Mouse (Mus musculus) c-Kit-positive CD71-negative TER-119-negative erythroid progenitor cells, embryonic 14.5 days (primary cell): ENCODE measurements at regions not wholly inside any gene's neighbourhood (a gene's known extent, or its start where the extent isn't known, plus 50 kb on each side); places are given as distances from the start of the nearest gene placed in this dataset.

Experiments
- DNase-seq: peaks from one replicate; pipeline ENCODE4 v3.0.0-alpha.2; 2013; ENCODE audit warnings: low read depth

DNA sequence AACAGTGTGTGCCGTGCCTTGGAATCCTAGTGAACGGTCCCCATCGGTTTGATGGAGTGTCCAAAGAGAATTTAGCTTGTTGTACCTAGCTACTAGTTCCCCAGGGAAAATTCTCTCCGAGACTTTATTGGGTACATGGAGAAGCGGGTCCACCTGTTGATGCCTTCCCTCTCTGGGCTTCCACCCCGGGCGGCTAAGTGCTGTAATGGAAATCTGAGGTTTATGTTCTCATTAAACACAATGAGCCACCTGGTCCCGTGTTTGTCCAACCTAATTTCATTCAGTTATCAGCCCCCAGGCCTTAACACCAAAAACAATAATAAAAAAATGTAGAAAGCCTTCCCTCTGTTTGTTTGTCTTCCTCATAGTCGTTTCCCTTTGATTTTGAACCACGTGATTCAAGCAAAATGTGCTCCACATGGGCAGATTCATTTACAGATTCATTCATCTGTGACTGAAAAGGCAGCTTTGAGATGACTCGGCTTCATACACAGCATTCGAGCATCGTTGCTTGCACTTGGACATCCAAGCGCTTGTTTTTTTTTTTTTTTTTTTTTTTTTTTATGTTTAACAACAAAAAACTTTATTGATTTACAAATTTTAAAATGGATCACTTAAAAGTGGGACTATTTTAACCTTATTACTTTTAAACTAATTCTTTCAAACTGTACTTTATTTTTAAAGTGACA is 84.5 kb upstream of the Smim23 start:
- no peak for DNase-seq

DNA sequence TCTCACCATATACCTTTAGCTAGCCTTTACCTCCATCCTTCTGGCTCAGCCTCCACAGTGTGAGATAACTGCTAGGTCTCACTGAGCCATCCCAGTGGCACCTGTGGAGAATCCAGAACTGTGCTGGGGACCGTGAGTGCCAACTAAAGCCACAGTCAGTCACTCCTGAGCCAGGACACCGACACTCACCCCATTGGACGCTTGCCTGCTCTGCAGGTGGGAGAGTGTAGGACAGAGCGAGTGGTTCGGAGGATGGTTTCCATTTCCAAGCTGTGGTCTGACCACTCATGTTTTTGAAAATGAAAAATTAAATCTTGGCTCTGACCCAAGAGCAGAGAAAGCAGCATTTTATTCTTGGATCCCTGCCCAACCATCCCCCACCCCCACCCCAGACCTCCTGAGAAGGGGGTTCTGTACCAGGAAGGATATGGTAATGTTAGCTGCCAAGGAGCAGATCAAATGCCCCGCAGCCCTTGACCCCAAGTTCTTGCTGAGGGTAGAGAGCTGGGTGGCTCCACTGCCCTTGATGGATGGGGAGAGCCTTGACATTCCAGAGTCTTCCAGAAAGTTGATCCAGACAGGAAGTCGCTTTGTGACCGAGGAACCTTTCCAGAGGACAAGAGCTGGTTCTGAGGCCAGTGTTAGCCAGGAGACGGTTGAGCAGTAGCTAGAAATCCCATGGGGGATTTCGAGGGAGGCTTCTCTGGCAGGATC is 83.3 kb upstream of the Smim23 start:
- no peak for DNase-seq

DNA sequence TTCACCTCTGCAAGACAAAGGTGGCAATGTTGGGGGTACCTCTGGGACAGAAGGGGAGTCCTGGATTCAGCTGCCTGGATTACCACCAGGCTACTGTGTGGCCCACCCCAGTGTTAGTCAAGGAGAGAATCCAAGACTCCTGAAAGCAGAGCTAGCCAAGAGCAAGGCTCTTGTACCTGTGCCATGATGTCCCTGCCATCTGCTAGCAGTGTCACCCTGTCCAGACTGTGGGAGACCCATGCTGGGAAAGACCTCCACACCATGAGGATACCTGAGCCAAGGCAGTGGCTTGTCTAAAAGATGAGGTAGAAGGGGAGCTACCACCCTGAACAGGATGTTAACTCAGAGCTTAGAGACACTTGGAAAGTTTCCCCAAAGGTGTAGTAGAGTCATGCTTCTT is 79.6 kb upstream of the Smim23 start:
- no peak for DNase-seq

DNA sequence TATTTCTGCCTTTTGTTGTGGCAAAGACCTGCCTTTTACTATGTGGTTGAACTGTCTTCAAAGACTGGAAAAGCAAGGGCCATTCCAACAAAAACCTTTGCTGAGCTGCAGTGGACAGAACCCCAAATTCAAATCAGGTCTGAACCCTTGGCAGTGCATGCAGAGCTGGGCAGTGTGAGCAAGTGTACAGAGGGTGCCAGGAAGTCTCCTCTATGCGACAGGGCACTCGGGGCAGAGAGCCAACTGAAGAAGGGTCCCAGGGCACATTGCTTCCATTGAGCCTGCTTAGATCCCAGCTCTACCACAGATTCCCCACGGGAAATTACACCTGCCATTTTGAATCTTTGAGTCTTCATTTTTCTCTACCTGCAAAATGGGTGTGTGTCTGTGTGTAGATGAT is 79.0 kb upstream of the Smim23 start:
- DNase-seq: no peak

DNA sequence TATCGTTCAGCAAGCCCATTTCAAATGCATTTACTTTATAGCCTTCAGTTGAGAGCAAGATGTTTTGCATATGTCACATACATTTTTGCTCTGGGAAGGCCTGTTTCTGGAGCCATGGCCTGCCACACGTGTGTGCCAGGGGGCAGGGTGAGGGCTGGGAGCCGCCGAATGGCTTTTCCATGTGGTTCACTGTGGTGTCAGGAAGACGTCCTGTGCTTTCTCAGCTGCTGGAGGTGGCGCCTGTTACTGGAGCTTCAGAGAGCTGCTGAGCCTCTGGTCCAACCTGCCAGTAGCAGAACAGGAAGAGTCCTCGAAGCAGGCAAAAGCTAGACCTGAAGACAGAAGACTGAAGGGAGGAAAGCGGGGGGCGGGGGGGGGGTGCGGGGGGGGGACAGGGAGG is 78.5 kb upstream of the Smim23 start:
- no peak for DNase-seq

DNA sequence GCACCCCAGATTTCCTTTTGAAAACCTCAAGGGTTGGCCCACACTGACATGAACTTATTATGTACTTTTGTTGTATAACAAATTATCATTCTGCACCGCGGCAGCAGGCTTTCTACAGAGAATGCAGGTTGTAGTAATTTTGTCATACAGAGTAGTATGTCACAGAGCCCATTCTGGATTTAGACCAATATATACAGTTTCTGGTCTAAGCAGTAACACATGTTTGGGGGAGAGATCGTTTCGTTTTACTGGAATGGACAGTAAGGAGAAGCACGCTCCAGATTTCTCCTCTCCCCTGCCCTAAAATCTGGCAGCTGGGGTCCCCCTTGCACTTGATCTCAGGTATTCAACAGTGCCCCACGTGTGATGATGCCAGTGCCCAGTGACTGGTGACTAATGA is 76.0 kb upstream of the Smim23 start:
- no peak for DNase-seq

DNA sequence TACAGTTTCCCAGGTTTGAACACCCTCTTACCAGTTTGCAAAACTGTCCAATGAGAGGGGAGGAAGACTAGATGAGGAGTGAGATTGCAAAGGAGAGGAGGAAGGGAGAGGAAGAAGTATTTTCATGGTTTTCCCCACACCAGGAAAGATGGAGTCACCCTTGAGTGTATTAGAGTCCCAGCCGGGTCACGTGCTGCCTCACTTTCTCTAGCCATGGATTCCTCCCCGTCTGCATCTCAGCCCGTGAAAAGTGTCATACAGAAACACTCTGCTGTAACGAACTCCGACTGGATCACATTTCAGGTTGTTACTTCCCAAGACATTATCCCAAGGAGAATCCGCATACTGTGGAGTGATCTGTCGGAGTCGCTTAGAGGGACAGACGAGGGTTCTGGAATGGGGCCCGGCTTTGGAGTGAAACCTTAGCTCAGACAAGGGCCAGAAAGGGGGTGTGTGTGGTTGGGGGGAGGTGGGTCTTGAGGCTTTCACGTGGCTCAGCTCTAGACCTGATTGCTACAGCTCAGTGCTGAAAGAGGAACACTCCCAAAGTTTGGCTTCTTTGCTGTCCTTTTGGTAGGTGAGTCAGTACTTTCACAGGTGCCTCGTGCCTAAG is 75.3 kb upstream of the Smim23 start:
- DNase-seq: no peak

DNA sequence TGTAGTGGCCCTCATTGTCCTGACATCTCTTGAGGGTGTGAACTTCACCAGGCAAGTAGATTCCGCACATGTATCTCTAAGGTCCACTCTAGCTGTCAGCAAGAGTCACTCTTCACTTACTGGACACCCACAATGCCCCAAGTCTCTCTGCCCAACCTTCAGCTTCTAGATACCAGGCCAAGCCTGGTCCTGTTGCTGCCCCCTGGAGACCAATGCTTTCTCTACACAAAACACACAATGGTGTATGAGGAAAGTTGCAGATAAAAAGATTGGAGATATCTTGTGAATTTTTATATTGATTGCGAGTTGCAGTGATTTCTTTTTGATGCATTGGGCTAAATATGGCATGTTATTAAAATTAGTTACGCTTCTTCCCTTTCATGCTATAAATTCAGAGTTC is 71.0 kb upstream of the Smim23 start:
- DNase-seq: no peak

DNA sequence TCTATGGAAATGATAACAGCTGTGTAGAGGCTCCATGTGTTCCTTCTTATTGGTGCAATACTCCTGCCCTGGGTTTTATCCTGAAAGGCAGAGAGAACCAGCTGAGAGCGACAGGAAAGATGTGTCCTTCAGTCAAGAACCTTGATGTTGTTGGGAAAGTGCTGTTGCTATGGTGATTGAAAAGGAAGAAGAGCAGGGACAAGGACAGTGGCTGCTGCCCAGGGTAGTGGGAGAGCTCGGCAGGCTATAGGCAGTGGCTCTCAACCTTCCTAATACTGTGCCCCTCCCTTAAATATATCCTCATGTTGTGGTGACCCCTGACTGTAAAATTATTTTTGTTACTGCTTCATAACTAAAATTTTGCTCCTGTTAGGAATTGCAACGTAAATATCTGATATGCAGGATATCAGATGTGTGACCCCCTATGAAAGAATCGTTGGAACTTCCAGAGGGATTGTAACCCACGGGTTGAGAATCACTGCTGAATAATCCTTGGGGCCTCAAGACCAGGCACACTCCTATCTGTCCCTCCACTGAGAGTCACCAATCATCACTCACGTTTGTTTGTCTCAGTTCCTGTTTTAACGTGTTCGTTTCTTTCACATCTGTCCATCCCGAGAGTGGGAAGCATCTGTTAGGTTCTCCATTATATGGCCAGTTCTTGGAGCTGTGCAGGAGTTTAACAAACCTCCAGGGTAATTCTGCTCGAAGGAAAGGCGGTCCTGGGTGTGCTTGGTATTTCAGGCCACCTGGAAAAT is 68.9 kb upstream of the Smim23 start:
- DNase-seq: no peak

DNA sequence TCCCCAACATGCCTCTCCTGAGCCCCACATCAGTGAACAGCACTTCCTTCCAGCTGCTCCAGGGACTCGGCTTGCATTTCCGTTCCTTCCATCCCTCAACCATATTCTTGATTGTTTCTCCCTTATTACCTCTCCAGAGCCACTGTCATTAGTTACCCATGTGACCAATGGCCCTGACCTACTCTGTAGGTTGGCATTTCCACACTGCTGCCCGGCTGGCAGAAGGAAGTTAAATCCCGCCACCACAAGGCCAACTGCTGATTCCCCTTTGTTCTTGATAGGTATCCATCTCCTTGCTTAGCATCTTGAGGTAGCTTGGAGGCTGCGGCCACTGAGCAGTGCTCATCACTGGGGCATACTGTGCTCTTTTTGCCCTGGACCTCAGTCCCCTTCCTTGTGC is 68.1 kb upstream of the Smim23 start:
- no peak for DNase-seq

DNA sequence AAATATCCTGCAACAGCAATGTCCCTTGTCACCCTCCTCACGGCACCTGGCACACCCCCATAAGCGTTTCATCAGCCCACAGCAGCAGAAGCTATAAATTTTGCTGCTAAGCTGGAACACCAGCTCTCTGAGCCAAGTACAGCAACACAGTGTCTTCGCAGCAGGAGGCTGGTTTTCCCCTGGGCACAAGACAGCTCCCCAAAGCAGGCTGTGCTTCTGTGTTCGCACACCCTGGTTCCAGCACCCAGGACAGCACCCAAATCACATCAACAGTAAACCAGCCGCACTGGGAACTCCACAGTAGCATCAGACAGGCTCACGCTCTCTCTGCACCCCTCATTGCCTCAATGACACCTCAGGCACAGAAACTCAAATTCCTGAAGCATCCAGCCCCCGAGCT is 64.8 kb upstream of the Smim23 start:
- DNase-seq: no peak

DNA sequence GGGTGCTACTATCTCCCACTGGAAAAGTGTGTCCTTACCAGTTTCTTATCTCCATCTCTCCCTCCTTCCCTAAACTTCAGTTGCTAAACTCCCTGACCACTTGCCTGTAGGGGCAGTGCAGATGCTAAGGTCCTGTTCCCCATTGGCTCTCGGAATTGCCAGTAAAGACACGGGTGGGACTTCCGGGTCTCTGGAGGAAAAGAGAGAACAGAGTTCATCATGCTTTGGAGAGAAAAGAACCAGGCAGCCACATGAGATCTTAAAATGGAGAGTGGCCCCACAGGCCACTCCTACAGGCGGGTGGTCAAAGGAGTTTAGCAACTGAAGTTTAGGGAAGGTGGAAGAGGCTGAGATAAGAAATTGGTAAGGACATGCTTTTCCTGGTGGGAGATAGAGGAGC is 60.3 kb upstream of the Smim23 start:
- DNase-seq: no peak

DNA sequence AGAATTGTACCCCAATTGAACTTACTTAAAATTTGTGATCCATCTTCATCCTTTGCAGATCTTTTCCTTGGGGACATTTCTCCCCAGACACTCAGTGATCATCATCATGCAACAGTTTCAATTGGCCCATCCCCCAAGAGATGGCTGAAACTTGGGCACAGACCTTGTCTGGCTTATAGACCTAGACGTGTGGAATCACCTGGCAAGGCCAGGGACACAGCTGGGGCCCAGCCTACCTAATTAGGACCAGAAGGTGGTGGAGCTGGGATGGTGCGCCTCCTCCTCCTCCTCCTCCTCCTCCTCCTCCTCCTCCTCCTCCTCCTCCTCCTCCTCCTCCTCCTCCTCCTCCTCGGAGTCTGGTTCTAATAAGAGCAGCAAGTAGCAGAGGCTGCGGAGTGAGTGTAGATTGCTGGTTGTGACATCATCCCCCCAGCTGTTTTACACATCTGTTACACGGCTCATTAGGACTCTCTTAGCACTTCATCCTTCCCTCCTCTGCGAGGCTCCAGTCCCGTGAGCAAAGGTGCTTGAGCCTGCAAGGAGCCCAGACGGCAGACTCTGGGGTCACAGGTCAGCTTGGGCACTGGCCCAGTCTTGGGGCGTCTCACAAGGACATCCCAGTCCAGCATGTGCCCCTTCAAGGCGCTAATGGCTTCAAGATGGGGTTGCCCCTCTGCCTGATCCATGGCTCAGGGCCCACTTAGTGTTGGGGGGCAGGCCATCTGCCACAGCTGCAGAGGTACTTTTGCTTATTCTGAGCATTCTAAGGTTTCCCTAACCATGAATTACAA is 58.9 kb upstream of the Smim23 start:
- no peak for DNase-seq

DNA sequence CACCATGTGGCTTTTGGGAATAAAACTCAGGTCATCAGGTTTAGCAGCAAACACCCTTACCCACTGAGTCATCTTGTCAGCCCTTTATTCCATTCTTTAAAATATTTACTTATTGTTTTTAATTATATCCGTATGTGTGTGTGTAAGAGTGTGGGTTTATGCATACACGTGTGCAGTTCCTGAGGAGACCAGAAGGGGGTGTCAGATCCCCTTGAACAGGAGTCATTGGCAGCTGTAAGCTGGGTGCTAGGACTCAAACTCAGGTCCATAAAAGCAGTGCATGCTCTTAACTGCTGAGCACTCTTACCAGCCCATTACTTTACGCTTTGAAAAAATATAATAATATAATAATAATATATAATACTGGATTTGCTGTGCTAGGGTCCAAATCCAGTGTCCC is 54.6 kb upstream of the Smim23 start:
- no peak for DNase-seq
